Mouse (Mus musculus) adrenal gland (tissue): ENCODE data around the gene Gm10778.
"Not testable (repeated sequence)": the region's sequence is repeated elsewhere in the genome, so short reads cannot be mapped to it uniquely, and the experiment has no call there.

Source experiments
- intact Hi-C: fragments of 180-260 bp; cut with DNase I; formaldehyde crosslinking; loops from one replicate; pipeline ENCODE4 v1.15.1; 2025
- long read RNA-seq, 2 experiments: library from polyadenylated mRNA; unstranded; transcript quantifications; one replicate each; pipeline ENCODE4 v2.0.0; 2020; ENCODE audit warnings: borderline replicate concordance in 1 of 2; ENCODE audit not compliant: insufficient replicate concordance in 1 of 2

Gm10778 gene
- long read RNA-seq, experiment 1, full-length matches to known transcripts: 2 of 2 reads
- long read RNA-seq, experiment 1, partial matches to known transcripts: 0 of 2 reads
- long read RNA-seq, experiment 1, other reads (novel, unspliced or antisense): 0 of 2 reads
- long read RNA-seq, experiment 2, full-length matches to known transcripts: 1 of 1 reads
- long read RNA-seq, experiment 2, partial matches to known transcripts: 0 of 1 reads
- long read RNA-seq, experiment 2, other reads (novel, unspliced or antisense): 0 of 1 reads

- intact Hi-C loops: not testable (repeated sequence)
Observed at GRCm38 (mm10) chr10:81648803-81649775, at the start of gene Gm10778. Gene Gm10778, plus strand, starts transcription at chr10:81649059.

GRCm38 (mm10) chr10:81599630-81600029 lies 49.2 kb upstream of the Gm10778 start:
- intact Hi-C loops: no loop called here

GRCm38 (mm10) chr10:81600096-81600495 lies 48.8 kb upstream of the Gm10778 start:
- intact Hi-C loops: no loop called here

GRCm38 (mm10) chr10:81600738-81601203 lies 48.1 kb upstream of the Gm10778 start, which contains the start of gene Tle6:
Gene Tle6, minus strand, starts transcription at chr10:81601073.
- intact Hi-C loops: no loop called here

- intact Hi-C loops: no loop called here
Observed at GRCm38 (mm10) chr10:81601396-81601905, 47.4 kb upstream of the Gm10778 start.

GRCm38 (mm10) chr10:81602741-81603151 lies 46.1 kb upstream of the Gm10778 start:
- intact Hi-C loops: no loop called here

- intact Hi-C loops: loop anchor here (2.0 kb wide), 1 partner anchor 39 kb away; no protein-coding TSS in a partner anchor
Observed at GRCm38 (mm10) chr10:81604019-81604967, 44.6 kb upstream of the Gm10778 start.

GRCm38 (mm10) chr10:81604968-81605665 lies 43.7 kb upstream of the Gm10778 start:
- intact Hi-C loops: loop anchor here (2.0 kb wide), 1 partner anchor 40 kb away; no protein-coding TSS in a partner anchor

- intact Hi-C loops: loop anchor here (2.0 kb wide), 1 partner anchor 41 kb away; no protein-coding TSS in a partner anchor
Observed at GRCm38 (mm10) chr10:81605666-81605973, 43.2 kb upstream of the Gm10778 start.

- intact Hi-C loops: loop anchor here (2.0 kb wide), 1 partner anchor 41 kb away; no protein-coding TSS in a partner anchor
Observed at GRCm38 (mm10) chr10:81605974-81606751, 42.7 kb upstream of the Gm10778 start, which contains the start of gene BC025920. Gene BC025920, plus strand, starts transcription at chr10:81606270.

- intact Hi-C loops: no loop called here
Observed at GRCm38 (mm10) chr10:81608308-81608707, 40.6 kb upstream of the Gm10778 start.

- intact Hi-C loops: no loop called here
Observed at GRCm38 (mm10) chr10:81612779-81613178, 36.1 kb upstream of the Gm10778 start.

- intact Hi-C loops: no loop called here
Observed at GRCm38 (mm10) chr10:81615486-81615885, 33.4 kb upstream of the Gm10778 start.

GRCm38 (mm10) chr10:81619976-81620375 lies 28.9 kb upstream of the Gm10778 start:
- intact Hi-C loops: loop anchor here (10.0 kb wide), 1 partner anchor 1005 kb away; the partner anchor contains the start of genes 1190007I07Rik and Tdg

- intact Hi-C loops: loop anchor here (10.0 kb wide), 1 partner anchor 1004 kb away; the partner anchor contains the start of genes 1190007I07Rik and Tdg
Observed at GRCm38 (mm10) chr10:81620786-81621185, 28.1 kb upstream of the Gm10778 start.

- intact Hi-C loops: loop anchor here (10.0 kb wide), 1 partner anchor 1001 kb away; the partner anchor contains the start of genes 1190007I07Rik and Tdg
Observed at GRCm38 (mm10) chr10:81623441-81623840, 25.4 kb upstream of the Gm10778 start.

- intact Hi-C loops: loop anchor here (10.0 kb wide), 1 partner anchor 998 kb away; the partner anchor contains the start of genes 1190007I07Rik and Tdg
Observed at GRCm38 (mm10) chr10:81626101-81626993, 22.5 kb upstream of the Gm10778 start.
